ENCODE assay signal across 9 mouse cellular contexts in genomic region chr2:43787141-43787540, GRCm38 (mm10). TPM values are rescaled to one million over a fixed set of nuclear protein-coding genes. Genes with fewer than 3 reads are reported as not detected.
DNase-seq lines count a peak whose midpoint lies in the region; ATAC-seq and TF ChIP-seq lines count a peak whose summit lies in the region.
"Had no signal": no experiment of that assay in that cellular context is flagged by ENCODE, and none has a peak within 500 bp of the region (broad histone marks: within the 10 kb centered on the region; RNA-seq: fewer than 3 reads in every experiment).

No protein-coding gene starts in this region.

- intact Hi-C loops in gastrocnemius, adult 2 months (cut with DNase I), result loop anchor here (5.0 kb wide), 1 partner anchor 115 kb away; no protein-coding TSS in a partner anchor

- H3K4me1 ChIP-seq in forebrain, embryonic 13.5 days, result peaks cover 26% of the 10 kb centered on the region
- no peaks in the 10 kb centered on the region for H3K4me1 ChIP-seq in kidney, postnatal 0 days (replicated peaks; ENCODE audit: insufficient read depth, low read length)
- H3K4me1 ChIP-seq in midbrain, embryonic 11.5 days (ENCODE audit: control insufficient read depth, insufficient read depth, low read length), result no peaks in the 10 kb centered on the region

- peak overlapping the region; percentile 42; the same call in 1 of the 2 replicates for H3K4me3 ChIP-seq in gastrocnemius, adult 2 months
- H3K4me3 ChIP-seq in forebrain, embryonic 13.5 days, result no peak overlapping the region
- H3K4me3 ChIP-seq in kidney, postnatal 0 days (replicated peaks; ENCODE audit: low read depth, low read length), result no peak overlapping the region
- H3K4me3 ChIP-seq in midbrain, embryonic 11.5 days (ENCODE audit: low read depth, low read length), result no peak overlapping the region
- H3K4me3 ChIP-seq: liver, embryonic 15.5 days had no signal

- peak; percentile 63 for TF ChIP-seq CTCF in gastrocnemius, adult 2 months (IDR thresholded peaks at IDR 0.05)
- TF ChIP-seq CTCF in brain, embryonic 14.5 days (IDR thresholded peaks at IDR 0.05; ENCODE audit: borderline replicate concordance, extremely low read depth, insufficient read depth, insufficient read length), result peak; percentile 75
- TF ChIP-seq CTCF in kidney, postnatal 0 days (IDR thresholded peaks at IDR 0.05; ENCODE audit: low read depth), result peak; percentile 68

- WGBS in forebrain, embryonic 13.5 days, result 48% methylated on average over 12 of the region's 12 CpGs
- 50% methylated on average over 12 of the region's 12 CpGs for WGBS in kidney, postnatal 0 days
- WGBS in midbrain, embryonic 11.5 days, result 58% methylated on average over 12 of the region's 12 CpGs

- H3K36me3 ChIP-seq in forebrain, embryonic 13.5 days (ENCODE audit: poor library complexity, severe bottlenecking), result no peaks in the 10 kb centered on the region
- H3K36me3 ChIP-seq in kidney, postnatal 0 days (ENCODE audit: insufficient read depth, low read length), result no peaks in the 10 kb centered on the region
- H3K36me3 ChIP-seq in midbrain, embryonic 11.5 days (ENCODE audit: control insufficient read depth, insufficient read depth, low read length), result no peaks in the 10 kb centered on the region
- H3K36me3 ChIP-seq: liver, embryonic 15.5 days had no signal

- H3K9ac ChIP-seq in forebrain, embryonic 13.5 days, result no peak overlapping the region
- no peak overlapping the region for H3K9ac ChIP-seq in kidney, postnatal 0 days (ENCODE audit: low read depth, low read length)
- H3K9ac ChIP-seq in midbrain, embryonic 11.5 days (ENCODE audit: low read length), result no peak overlapping the region
- H3K9ac ChIP-seq: liver, embryonic 15.5 days had no signal

- H3K27ac ChIP-seq in gastrocnemius, adult 2 months, result no peak overlapping the region
- H3K27ac ChIP-seq in forebrain, embryonic 13.5 days, result no peak overlapping the region
- H3K27ac ChIP-seq in kidney, postnatal 0 days, result no peak overlapping the region
- H3K27ac ChIP-seq in midbrain, embryonic 11.5 days (ENCODE audit: low read depth, low read length), result no peak overlapping the region
- H3K27ac ChIP-seq: liver, embryonic 15.5 days had no signal

- TF ChIP-seq POLR2A in brain, embryonic 14.5 days (IDR thresholded peaks at IDR 0.05; ENCODE audit: borderline replicate concordance, extremely low read depth, insufficient read depth, insufficient read length, poor library complexity, severe bottlenecking), result no peak

- no peaks in the 10 kb centered on the region for H3K9me3 ChIP-seq in forebrain, embryonic 13.5 days (replicated peaks)
- no peaks in the 10 kb centered on the region for H3K9me3 ChIP-seq in kidney, postnatal 0 days (replicated peaks; ENCODE audit: low read length)
- H3K9me3 ChIP-seq in midbrain, embryonic 11.5 days (ENCODE audit: control insufficient read depth, low read length), result no peaks in the 10 kb centered on the region
- H3K9me3 ChIP-seq: liver, embryonic 15.5 days had no signal

- peak; percentile 43 for DNase-seq in gastrocnemius, adult 2 months
- DNase-seq in gastrocnemius, postnatal 25 days, result no peak
- peak; percentile 22 for DNase-seq in 3T3-L1 (ENCODE audit: low read depth, low spot score)
- peak; percentile 89 for DNase-seq in brain, embryonic 14.5 days (ENCODE audit: low read depth)
- DNase-seq in kidney, postnatal 0 days (ENCODE audit: low spot score), result peak; percentile 76
- DNase-seq in midbrain, embryonic 11.5 days (ENCODE audit: low spot score, missing footprints), result no peak
- DNase-seq in natural killer cell, adult 2 months (ENCODE audit: low spot score in 2 of 2), result no peak

- no peak overlapping the region for H3K4me2 ChIP-seq in forebrain, embryonic 13.5 days
- H3K4me2 ChIP-seq in kidney, postnatal 0 days (ENCODE audit: low read length), result no peak overlapping the region
- H3K4me2 ChIP-seq in midbrain, embryonic 11.5 days, result no peak overlapping the region
- H3K4me2 ChIP-seq: liver, embryonic 15.5 days had no signal

- peak; percentile 79 for ATAC-seq in forebrain, embryonic 13.5 days
- ATAC-seq in kidney, postnatal 0 days (replicated peaks; ENCODE audit: low FRiP score, low read depth), result no peak; the same call in 1 of the 2 replicates
- peak; percentile 78; the same call in 1 of the 2 replicates for ATAC-seq in midbrain, embryonic 11.5 days (ENCODE audit: low FRiP score)

- peaks cover 84% of the 10 kb centered on the region for H3K27me3 ChIP-seq in forebrain, embryonic 13.5 days
- no peaks in the 10 kb centered on the region for H3K27me3 ChIP-seq in kidney, postnatal 0 days (ENCODE audit: insufficient read depth, low read length)
- no peaks in the 10 kb centered on the region for H3K27me3 ChIP-seq in midbrain, embryonic 11.5 days (ENCODE audit: control insufficient read depth, insufficient read depth, low read length)
- H3K27me3 ChIP-seq: liver, embryonic 15.5 days had no signal

RNA-seq across cellular contexts. Expression of gene Arhgap15, which starts 38.5 kb away (rescaled TPM):
- total RNA-seq in gastrocnemius, adult 2 months (2021), result under 1 TPM; 0.64 to 0.74 TPM
- 1 to 10 TPM in 1 of 2 experiments, under 1 TPM in 1; 0.51 to 1.1 TPM for total RNA-seq in gastrocnemius, postnatal 25 days (2021)
- 0.57 and 0.71 TPM in 2 replicates for polyA plus RNA-seq in brain, embryonic 14.5 days (2012; rRNA removed)
- polyA plus RNA-seq in forebrain, embryonic 13.5 days (2015; fragmentation: Nextera tagmentation; extraction: Ambion mirVana), result 0.53 and 0.68 TPM in 2 replicates
- polyA plus RNA-seq in kidney, postnatal 0 days (2015; fragmentation: Nextera tagmentation; extraction: Ambion mirVana), result 1.0 TPM in 2 replicates
- 0.52 TPM in 2 replicates for polyA plus RNA-seq in midbrain, embryonic 11.5 days (2014; fragmentation: Nextera tagmentation; extraction: Ambion mirVana)

Comparison
In these comparisons a context has a peak if more than half of its experiments do, and no peak if none do; other contexts are left out.
1. DNase-seq: peak in gastrocnemius, adult 2 months (single experiment), 3T3-L1 (single experiment), brain, embryonic 14.5 days (single experiment) and kidney, postnatal 0 days (single experiment); none in gastrocnemius, postnatal 25 days (single experiment), midbrain, embryonic 11.5 days (single experiment) and natural killer cell, adult 2 months (0 of 2).
2. Peak in every context shown above with its lines, with median percentiles within 50 percentile points of each other: CTCF ChIP-seq.